Mouse (Mus musculus) midbrain, embryonic 16.5 days (tissue): ENCODE data around the gene Olfr893. TPM values are rescaled to one million over a fixed set of nuclear protein-coding genes. Genes with fewer than 3 reads are reported as not detected.
"Not testable (repeated sequence)": the region's sequence is repeated elsewhere in the genome, so short reads cannot be mapped to it uniquely, and the experiment has no call there.

Experiments
- ATAC-seq: fragments of 200-750 bp; cut with Nextera tagmentation; 2 replicates; pipeline ENCODE4 v1.8.0; 2017; ENCODE audit warnings: moderate TSS enrichment
- H3K27ac ChIP-seq: fragments of 300-500 bp; sonication (generic); 2 replicates; pipeline ENCODE4 v1.5.1; 2014; ENCODE audit warnings: mild to moderate bottlenecking, low read length, mixed read lengths
- H3K27me3 ChIP-seq: fragments of 300-500 bp; sonication (generic); 2 replicates; pipeline ENCODE4 v1.6.1; 2014; ENCODE audit warnings: low read depth, low read length, mixed read lengths; ENCODE audit not compliant: control insufficient read depth, insufficient read depth
- H3K36me3 ChIP-seq: fragments of 300-500 bp; sonication (generic); 2 replicates; pipeline ENCODE4 v1.6.1; 2014; ENCODE audit warnings: mild to moderate bottlenecking, low read length, moderate library complexity, mixed read lengths; ENCODE audit not compliant: control insufficient read depth, insufficient read depth
- H3K4me1 ChIP-seq: fragments of 300-500 bp; sonication (generic); 2 replicates; pipeline ENCODE4 v1.6.1; 2014; ENCODE audit warnings: mild to moderate bottlenecking, low read length, mixed read lengths; ENCODE audit not compliant: control insufficient read depth, insufficient read depth
- H3K4me2 ChIP-seq: fragments of 300-500 bp; sonication (generic); 2 replicates; pipeline ENCODE4 v1.6.1; 2014; ENCODE audit warnings: mild to moderate bottlenecking, low read length, mixed read lengths
- H3K4me3 ChIP-seq: fragments of 300-500 bp; sonication (generic); 2 replicates; pipeline ENCODE4 v1.5.1; 2014; ENCODE audit warnings: low read depth, mild to moderate bottlenecking, low read length, moderate library complexity, mixed read lengths
- H3K9ac ChIP-seq: fragments of 300-500 bp; sonication (generic); 2 replicates; pipeline ENCODE4 v1.6.1; 2014; ENCODE audit warnings: low read depth, low read length, mixed read lengths
- H3K9me3 ChIP-seq: fragments of 300-500 bp; sonication (generic); replicated peaks from 2 replicates; pipeline ENCODE4 v1.6.1; 2014; ENCODE audit warnings: mild to moderate bottlenecking, low read length, mixed read lengths; ENCODE audit not compliant: control insufficient read depth, poor library complexity, severe bottlenecking
- WGBS: fragments of 180-500 bp; shearing (Covaris S2); extraction: QIAGEN DNeasy Blood & Tissue Kit; methylation state at CpG from one replicate; pipeline ENCODE4 v1.1.7; 2014; 5-methylcytosine and 5-hydroxymethylcytosine counted together
- polyA plus RNA-seq: library from polyadenylated mRNA; unstranded; fragments of >200 nt; fragmentation: Nextera tagmentation; extraction: Ambion mirVana; gene quantifications from 2 replicates; pipeline ENCODE4 v1.2.1, GENCODE M21; 2015

Olfr893 gene
- not detected in 2 replicates for polyA plus RNA-seq

DNA sequence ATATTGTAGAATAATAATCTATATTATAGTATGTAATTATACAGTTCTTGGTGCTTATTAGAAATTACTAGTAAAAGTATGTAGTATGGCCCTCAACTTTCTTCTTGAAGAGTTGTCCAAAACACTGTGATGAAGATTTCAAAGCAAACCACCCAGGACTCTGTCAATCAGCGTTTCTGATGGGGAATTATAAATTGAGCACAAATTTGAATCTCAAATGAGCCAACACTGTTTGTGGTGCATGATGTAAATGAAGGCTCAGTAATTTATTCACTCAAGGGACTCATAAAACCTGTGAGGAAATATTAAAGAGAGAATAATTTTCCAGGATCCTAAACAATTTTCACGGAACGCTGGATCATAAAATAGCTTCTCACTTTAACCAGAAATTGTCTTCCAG is at the start of gene Olfr893:
Gene Olfr893, plus strand, starts transcription at position 301 of the 400 bp plus-strand sequence.
- 72% methylated on average over 3 of the region's 3 CpGs for WGBS
- H3K9ac ChIP-seq: no peak within 1 kb of the TSS
- no peaks in the 10 kb centered on the region for H3K4me1 ChIP-seq
- H3K27me3 ChIP-seq: no peaks in the 10 kb centered on the region
- H3K4me2 ChIP-seq: no peak within 1 kb of the TSS
- no peak within 1 kb of the TSS for H3K27ac ChIP-seq
- no peak for ATAC-seq
- H3K9me3 ChIP-seq: no peaks in the 10 kb centered on the region
- no peaks in the 10 kb centered on the region for H3K36me3 ChIP-seq
- H3K4me3 ChIP-seq: no peak within 1 kb of the TSS

DNA sequence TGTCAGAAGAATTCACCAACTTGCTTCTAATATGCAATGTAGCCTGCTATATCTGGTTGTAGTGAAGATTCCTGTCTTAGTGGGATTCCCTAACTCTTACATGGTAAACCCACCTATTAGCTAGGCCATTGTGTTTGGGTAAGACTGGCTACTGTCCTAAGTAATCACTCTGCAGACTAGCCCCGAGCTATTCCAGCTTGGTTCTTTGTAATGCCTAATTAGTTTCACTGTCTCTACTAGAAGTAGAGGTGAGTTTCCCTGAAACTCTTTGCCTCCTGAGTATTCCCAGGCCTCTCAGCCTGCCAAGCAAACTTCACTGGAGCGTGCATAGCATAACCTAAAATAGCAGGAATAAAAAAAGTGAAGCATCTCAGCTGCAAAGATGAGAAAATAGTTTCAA is 39.8 kb upstream of the Olfr893 start:
- H3K36me3 ChIP-seq, H3K4me1 ChIP-seq, H3K4me2 ChIP-seq, H3K4me3 ChIP-seq, ATAC-seq, H3K9me3 ChIP-seq, H3K9ac ChIP-seq, H3K27me3 ChIP-seq, H3K27ac ChIP-seq: not testable (repeated sequence)
- 48% methylated on average over 2 of the region's 2 CpGs for WGBS

DNA sequence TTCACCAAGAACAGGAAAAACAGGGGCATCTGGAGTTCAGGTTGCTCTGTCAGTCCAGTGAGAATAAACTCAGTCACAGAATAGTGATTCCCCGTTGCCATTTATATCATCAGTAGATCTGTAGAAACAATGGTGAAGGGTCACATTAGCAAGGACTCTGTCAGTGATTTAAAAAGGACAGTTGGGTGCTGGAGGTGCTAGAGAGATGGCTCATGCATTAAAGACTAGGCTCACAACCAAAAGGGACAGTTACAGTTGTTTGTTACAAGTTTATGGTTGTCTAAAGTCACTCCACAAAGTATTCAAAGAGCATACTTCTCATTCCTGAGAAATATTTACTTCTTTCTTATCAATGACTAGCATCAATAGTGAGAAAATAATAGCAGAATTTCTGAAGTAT is 27.4 kb upstream of the Olfr893 start, which contains the start of gene Olfr891:
Gene Olfr891, minus strand, starts transcription at position 101 of the 400 bp plus-strand sequence.
- Histone ChIP-seq H3K4me3 (no peak within 1 kb of the TSS), H3K36me3 (no peaks in the 10 kb centered on the region), H3K27ac (no peak within 1 kb of the TSS), H3K4me1 (no peaks in the 10 kb centered on the region), H3K27me3 (no peaks in the 10 kb centered on the region), H3K9me3 (0 out of 2 replicates have a peak, but pooled peaks cover 2% of the 10 kb centered on the region), H3K9ac (no peak within 1 kb of the TSS), H3K4me2 (no peak within 1 kb of the TSS)
- WGBS: 85% methylated on average over 1 of the region's 1 CpGs
- no peak for ATAC-seq

DNA sequence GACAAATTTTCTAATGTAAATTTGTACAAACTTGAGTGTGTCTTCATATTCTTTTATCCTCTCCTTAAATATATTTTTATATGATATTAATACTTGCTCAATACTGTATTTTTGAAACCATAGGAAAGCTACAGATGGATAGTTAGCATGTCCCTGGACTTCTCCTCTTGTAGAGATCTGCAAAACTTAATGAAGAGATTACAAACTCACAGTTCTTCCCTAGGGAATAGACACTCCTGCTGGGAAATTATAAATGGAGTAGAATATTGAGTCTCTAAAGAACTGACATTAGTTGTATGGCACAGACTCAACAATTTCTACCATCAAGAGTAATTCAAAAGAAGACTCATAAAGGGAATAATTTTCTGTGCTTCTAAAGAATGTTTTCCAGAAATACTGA is 9.6 kb downstream of the Olfr893 start, which contains the start of gene Olfr894:
Gene Olfr894, plus strand, starts transcription at position 301 of the 400 bp plus-strand sequence.
- no peak within 1 kb of the TSS for H3K4me3 ChIP-seq
- no peak within 1 kb of the TSS for H3K4me2 ChIP-seq
- no peaks in the 10 kb centered on the region for H3K9me3 ChIP-seq
- H3K27me3 ChIP-seq: no peaks in the 10 kb centered on the region
- no peaks in the 10 kb centered on the region for H3K4me1 ChIP-seq
- H3K36me3 ChIP-seq: no peaks in the 10 kb centered on the region
- H3K27ac ChIP-seq: no peak within 1 kb of the TSS
- ATAC-seq: no peak
- H3K9ac ChIP-seq: no peak within 1 kb of the TSS

DNA sequence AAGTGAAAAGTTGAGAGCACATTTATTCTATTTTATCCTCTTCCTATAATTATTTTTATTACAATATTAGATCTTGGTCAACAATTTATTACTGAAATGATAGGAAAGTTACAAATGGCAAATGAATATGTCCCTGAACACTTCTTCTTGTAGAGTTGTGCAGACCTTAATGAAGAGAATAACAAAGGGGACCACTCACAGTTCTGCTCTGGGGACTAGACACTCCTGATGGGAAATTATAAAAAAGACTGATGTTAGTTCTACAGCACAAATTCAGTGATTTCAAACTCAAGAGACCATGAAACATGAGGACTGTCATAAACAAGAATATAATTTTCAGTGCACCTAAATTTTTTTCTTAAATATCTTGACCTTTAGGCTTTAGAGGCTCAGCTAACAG is 44.3 kb downstream of the Olfr893 start, which contains the start of gene Olfr143:
Gene Olfr143, plus strand, starts transcription at position 301 of the 400 bp plus-strand sequence.
- Histone ChIP-seq H3K9ac (no peak within 1 kb of the TSS), H3K27ac (no peak within 1 kb of the TSS), H3K9me3 (no peaks in the 10 kb centered on the region), H3K36me3 (no peaks in the 10 kb centered on the region), H3K4me2 (no peak within 1 kb of the TSS), H3K4me3 (no peak within 1 kb of the TSS), H3K4me1 (no peaks in the 10 kb centered on the region), H3K27me3 (no peaks in the 10 kb centered on the region)
- ATAC-seq: no peak

Other genes starting within 250 kb of the Olfr893 start
- gene Olfr881, start 216.5 kb upstream of the Olfr893 start, polyA plus RNA-seq: not detected in 2 replicates
- gene Olfr883, start 182.6 kb upstream of the Olfr893 start, polyA plus RNA-seq: not detected in 2 replicates
- gene Olfr884, start 161.8 kb upstream of the Olfr893 start, polyA plus RNA-seq: not detected in 2 replicates
- gene Olfr885, start 147.0 kb upstream of the Olfr893 start, polyA plus RNA-seq: not detected in 2 replicates
- gene Olfr887, start 124.3 kb upstream of the Olfr893 start, polyA plus RNA-seq: not detected in 2 replicates
- gene Olfr888, start 100.2 kb upstream of the Olfr893 start, polyA plus RNA-seq: not detected in 2 replicates
- gene Olfr889, start 93.2 kb upstream of the Olfr893 start, polyA plus RNA-seq: 0.03 and 0.07 TPM in 2 replicates
- not detected in 2 replicates for gene Olfr890, start 65.8 kb upstream of the Olfr893 start, polyA plus RNA-seq
- not detected in 2 replicates for gene Olfr891, start 27.5 kb upstream of the Olfr893 start, polyA plus RNA-seq
- gene Olfr894, start 9.7 kb downstream of the Olfr893 start, polyA plus RNA-seq: not detected in 2 replicates
- not detected in 2 replicates for gene Olfr143, start 44.4 kb downstream of the Olfr893 start, polyA plus RNA-seq
- gene Olfr895, start 59.5 kb downstream of the Olfr893 start, polyA plus RNA-seq: not detected in 2 replicates
- gene Olfr896-ps1, start 82.7 kb downstream of the Olfr893 start, polyA plus RNA-seq: not detected in 2 replicates
- not detected in 2 replicates for gene Olfr25, start 120.7 kb downstream of the Olfr893 start, polyA plus RNA-seq
- gene Olfr898, start 140.0 kb downstream of the Olfr893 start, polyA plus RNA-seq: not detected in 2 replicates
- not detected in 2 replicates for gene Olfr250, start 158.5 kb downstream of the Olfr893 start, polyA plus RNA-seq
- not detected in 2 replicates for gene Olfr251, start 168.7 kb downstream of the Olfr893 start, polyA plus RNA-seq
- gene Olfr147, start 193.3 kb downstream of the Olfr893 start, polyA plus RNA-seq: not detected in 2 replicates
- gene Olfr901, start 221.1 kb downstream of the Olfr893 start, polyA plus RNA-seq: not detected in 2 replicates
- gene Olfr902, start 239.3 kb downstream of the Olfr893 start, polyA plus RNA-seq: not detected in 2 replicates